Mouse (Mus musculus): ENCODE data around the gene Suclg1. TPM values are rescaled to one million over a fixed set of nuclear protein-coding genes. Genes with fewer than 3 reads are reported as not detected.

The Suclg1 gene
- polyA plus RNA-seq, 1 experiment from 2014 or later, result 166 TPM

DNA sequence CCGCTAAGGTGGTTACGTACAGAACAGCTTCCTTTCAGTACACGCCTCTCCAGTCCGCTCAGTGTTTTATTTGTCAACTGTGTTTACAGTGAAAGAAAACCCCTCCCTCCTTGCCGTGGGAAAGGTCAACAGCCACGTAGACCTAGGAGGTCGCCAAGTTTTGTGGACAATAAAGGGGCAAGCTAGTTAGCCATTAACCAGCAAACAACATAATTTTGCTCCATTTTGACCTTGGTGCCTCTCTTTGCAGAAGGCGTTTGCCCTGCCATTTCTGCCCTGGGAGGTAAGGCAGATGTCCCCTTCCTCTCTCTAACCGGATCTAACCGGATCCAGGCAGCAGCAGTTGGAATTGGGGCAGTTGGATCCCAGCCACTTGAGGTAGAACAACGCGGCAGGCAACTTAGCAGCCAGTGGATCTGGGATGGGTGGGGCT lies 16.0 kb upstream of the Suclg1 start:
- Histone ChIP-seq H3K36me3 (ENCODE audit: insufficient read depth) (no peaks in the 10 kb centered on the region), H3K4me1 (ENCODE audit: insufficient read depth) (no peaks in the 10 kb centered on the region), H3K4me3 (ENCODE audit: low read depth, low read length) (no peak overlapping the region), H3K9ac (no peak overlapping the region), H3K27me3 (ENCODE audit: insufficient read depth, low read length) (no peaks in the 10 kb centered on the region), H3K4me2 (no peak overlapping the region), H3K9me3 (ENCODE audit: low read depth, low read length) (no peaks in the 10 kb centered on the region), H3K27ac (ENCODE audit: low read depth) (no peak overlapping the region)
- WGBS, result 66% methylated on average over 12 of the region's 12 CpGs
- ATAC-seq (ENCODE audit: insufficient read depth) (no peak), DNase-seq (no peak)
- no peak for TF ChIP-seq CTCF (IDR thresholded peaks at IDR 0.05; ENCODE audit: low read depth)

- H3K9ac ChIP-seq, result no peak overlapping the region
- TF ChIP-seq CTCF (IDR thresholded peaks at IDR 0.05; ENCODE audit: low read depth), result peak; percentile 34
- no peaks in the 10 kb centered on the region for H3K36me3 ChIP-seq (ENCODE audit: insufficient read depth)
- H3K4me3 ChIP-seq (ENCODE audit: low read depth, low read length), result no peak overlapping the region
- no peaks in the 10 kb centered on the region for H3K9me3 ChIP-seq (ENCODE audit: low read depth, low read length)
- H3K27me3 ChIP-seq (ENCODE audit: insufficient read depth, low read length), result no peaks in the 10 kb centered on the region
- H3K27ac ChIP-seq (ENCODE audit: low read depth), result no peak overlapping the region
- WGBS, result 87% methylated on average over 6 of the region's 6 CpGs
- no peak overlapping the region for H3K4me2 ChIP-seq
- no peaks in the 10 kb centered on the region for H3K4me1 ChIP-seq (ENCODE audit: insufficient read depth)
- no peak for ATAC-seq (ENCODE audit: insufficient read depth)
- DNase-seq, result peak; percentile 21
These were observed 14.9 kb upstream of the Suclg1 start for GRCm38 (mm10) chr6:73233202-73233726.

- Histone ChIP-seq H3K4me3 (ENCODE audit: low read depth, low read length) (no peak overlapping the region), H3K9me3 (ENCODE audit: low read depth, low read length) (no peaks in the 10 kb centered on the region), H3K9ac (no peak overlapping the region), H3K4me1 (ENCODE audit: insufficient read depth) (no peaks in the 10 kb centered on the region), H3K36me3 (ENCODE audit: insufficient read depth) (no peaks in the 10 kb centered on the region), H3K27ac (ENCODE audit: low read depth) (no peak overlapping the region), H3K27me3 (ENCODE audit: insufficient read depth, low read length) (no peaks in the 10 kb centered on the region), H3K4me2 (no peak overlapping the region)
- WGBS, result 75% methylated on average over 6 of the region's 6 CpGs
- ATAC-seq (ENCODE audit: insufficient read depth), result no peak
- peak; percentile 13 for DNase-seq
- TF ChIP-seq CTCF (IDR thresholded peaks at IDR 0.05; ENCODE audit: low read depth), result no peak
These were observed 13.8 kb upstream of the Suclg1 start for GRCm38 (mm10) chr6:73234302-73234900.

DNA sequence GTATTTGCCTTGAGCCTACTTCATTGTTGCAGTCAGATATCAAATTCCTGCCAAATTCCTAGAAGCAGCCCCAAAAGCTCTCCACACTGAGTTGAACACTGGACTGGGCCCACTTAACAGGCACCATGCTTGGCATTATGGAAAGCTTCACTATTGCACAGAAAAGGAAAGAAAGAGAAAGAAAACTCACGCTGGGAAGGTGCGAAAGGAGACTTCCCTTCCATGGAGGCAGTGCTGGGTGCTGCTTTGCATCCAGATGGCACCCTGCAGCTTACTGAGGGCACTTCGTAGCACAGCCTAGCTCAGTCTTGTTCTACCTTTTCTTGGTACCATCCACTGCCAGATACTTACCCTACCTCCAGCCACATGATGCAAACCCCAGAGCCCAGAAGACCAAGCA lies 12.5 kb upstream of the Suclg1 start:
- no peaks in the 10 kb centered on the region for H3K4me1 ChIP-seq (ENCODE audit: insufficient read depth)
- no peak for ATAC-seq (ENCODE audit: insufficient read depth)
- H3K9ac ChIP-seq, result no peak overlapping the region
- H3K36me3 ChIP-seq (ENCODE audit: insufficient read depth), result no peaks in the 10 kb centered on the region
- TF ChIP-seq CTCF (IDR thresholded peaks at IDR 0.05; ENCODE audit: low read depth), result no peak
- H3K4me2 ChIP-seq, result no peak overlapping the region
- H3K27me3 ChIP-seq (ENCODE audit: insufficient read depth, low read length), result no peaks in the 10 kb centered on the region
- 71% methylated on average over 3 of the region's 3 CpGs for WGBS
- H3K4me3 ChIP-seq (ENCODE audit: low read depth, low read length), result no peak overlapping the region
- H3K27ac ChIP-seq (ENCODE audit: low read depth), result no peak overlapping the region
- no peak for DNase-seq
- H3K9me3 ChIP-seq (ENCODE audit: low read depth, low read length), result no peaks in the 10 kb centered on the region

GRCm38 (mm10) chr6:73246821-73247220 lies 1.4 kb upstream of the Suclg1 start:
- Histone ChIP-seq H3K4me2 (no peak overlapping the region), H3K27ac (ENCODE audit: low read depth) (no peak overlapping the region), H3K4me3 (ENCODE audit: low read depth, low read length) (no peak overlapping the region), H3K9ac (no peak overlapping the region), H3K4me1 (ENCODE audit: insufficient read depth) (peaks cover 4% of the 10 kb centered on the region), H3K9me3 (ENCODE audit: low read depth, low read length) (no peaks in the 10 kb centered on the region), H3K36me3 (ENCODE audit: insufficient read depth) (no peaks in the 10 kb centered on the region), H3K27me3 (ENCODE audit: insufficient read depth, low read length) (no peaks in the 10 kb centered on the region)
- WGBS, result 77% methylated on average over 2 of the region's 2 CpGs
- no peak for ATAC-seq (ENCODE audit: insufficient read depth)
- TF ChIP-seq CTCF (IDR thresholded peaks at IDR 0.05; ENCODE audit: low read depth), result no peak
- DNase-seq, result no peak

- H3K36me3 ChIP-seq (ENCODE audit: insufficient read depth), result no peaks in the 10 kb centered on the region
- H3K4me3 ChIP-seq (ENCODE audit: low read depth, low read length), result peak overlapping the region; percentile 83
- H3K27ac ChIP-seq (ENCODE audit: low read depth), result no peak overlapping the region
- no peaks in the 10 kb centered on the region for H3K9me3 ChIP-seq (ENCODE audit: low read depth, low read length)
- H3K9ac ChIP-seq, result peak overlapping the region; percentile 89; the same call in 1 of the 2 replicates
- DNase-seq (peak; percentile 70), ATAC-seq (ENCODE audit: insufficient read depth) (no peak)
- peak overlapping the region; percentile 63 for H3K4me2 ChIP-seq
- 44% methylated on average over 4 of the region's 4 CpGs for WGBS
- peak; percentile 64 for TF ChIP-seq CTCF (IDR thresholded peaks at IDR 0.05; ENCODE audit: low read depth)
- H3K4me1 ChIP-seq (ENCODE audit: insufficient read depth), result peaks cover 4% of the 10 kb centered on the region
- no peaks in the 10 kb centered on the region for H3K27me3 ChIP-seq (ENCODE audit: insufficient read depth, low read length)
These were observed 730 bp upstream of the Suclg1 start for GRCm38 (mm10) chr6:73247452-73247851.

DNA sequence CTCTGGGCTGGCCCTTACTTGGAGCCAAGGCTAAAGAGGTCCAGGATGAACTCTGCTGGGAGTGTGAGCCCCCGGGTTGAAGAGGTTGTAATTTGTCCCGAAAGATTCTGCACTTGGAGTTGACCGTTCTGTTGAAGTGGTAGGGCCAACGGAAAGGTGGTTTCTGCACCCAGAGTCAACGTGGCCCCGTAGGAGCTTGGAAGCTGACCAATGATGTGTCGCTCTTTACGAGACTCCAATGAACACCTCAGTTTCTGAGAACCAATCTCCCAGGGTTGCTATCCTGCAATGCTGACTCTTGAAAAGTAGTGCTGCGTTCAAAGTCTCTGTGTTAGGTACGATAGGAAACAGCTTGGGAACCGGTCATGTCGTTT lies 854 bp downstream of the Suclg1 start:
- Histone ChIP-seq H3K36me3 (ENCODE audit: insufficient read depth) (no peaks in the 10 kb centered on the region), H3K4me3 (ENCODE audit: low read depth, low read length) (peak overlapping the region; percentile 83), H3K9ac (peak overlapping the region; percentile 89), H3K27ac (ENCODE audit: low read depth) (no peak overlapping the region), H3K9me3 (ENCODE audit: low read depth, low read length) (no peaks in the 10 kb centered on the region), H3K4me1 (ENCODE audit: insufficient read depth) (peaks cover 4% of the 10 kb centered on the region), H3K27me3 (ENCODE audit: insufficient read depth, low read length) (no peaks in the 10 kb centered on the region), H3K4me2 (peak overlapping the region; percentile 63)
- ATAC-seq (ENCODE audit: insufficient read depth) (peak; percentile 9; the same call in 1 of the 2 replicates), DNase-seq (peak; percentile 47)
- no peak for TF ChIP-seq CTCF (IDR thresholded peaks at IDR 0.05; ENCODE audit: low read depth)
- WGBS, result 2% methylated on average over 12 of the region's 12 CpGs
